Mouse (Mus musculus): ENCODE results near the gene Phox2a.

- TF ChIP-seq CTCF (IDR thresholded peaks at IDR 0.05; ENCODE audit: insufficient read depth, low read length) (no peak), POLR2A (IDR thresholded peaks at IDR 0.05; ENCODE audit: borderline replicate concordance, extremely low read depth, low read depth, low read length) (no peak)
Measured at GRCm38 (mm10) chr7:101836271-101837153, 18.4 kb downstream of the Phox2a start.

Measured in lung, adult 2 months (tissue).